ENCODE assay signal across 25 mouse cellular contexts in genomic region chr10:109793491-109793890, GRCm38 (mm10).
"Had no signal": no experiment of that assay in that cellular context is flagged by ENCODE, and none has a peak within 500 bp of the region (broad histone marks: within the 10 kb centered on the region; RNA-seq: fewer than 3 reads in every experiment).

No protein-coding gene starts in this region.

- H3K27ac ChIP-seq: heart, adult 2 months; heart, embryonic 13.5 days; heart, embryonic 15.5 days; hindbrain, embryonic 13.5 days; hindbrain, embryonic 15.5 days; hindbrain, postnatal 0 days; kidney, embryonic 15.5 days; kidney, postnatal 0 days; limb, embryonic 10.5 days; limb, embryonic 12.5 days had no signal

- H3K9me3 ChIP-seq: heart, embryonic 13.5 days; heart, embryonic 15.5 days; hindbrain, embryonic 13.5 days; hindbrain, embryonic 15.5 days; kidney, embryonic 15.5 days; limb, embryonic 10.5 days; limb, embryonic 12.5 days had no signal

- ATAC-seq: hindbrain, postnatal 0 days; intestine, embryonic 16.5 days had no signal

- DNase-seq: gastrocnemius, postnatal 14 days; gastrocnemius, postnatal 36 days; heart, adult 11 months; heart, adult 2 months; heart, postnatal 14 days; heart, postnatal 36 days; kidney, adult 11 months; kidney, adult 2 months; kidney, adult 9 months; kidney, postnatal 14 days; kidney, postnatal 36 days; layer of hippocampus, adult 9-11 months; layer of hippocampus, postnatal 36 days; liver had no signal

- H3K9ac ChIP-seq: heart, embryonic 13.5 days; heart, embryonic 15.5 days; hindbrain, embryonic 13.5 days; hindbrain, embryonic 15.5 days; kidney, embryonic 15.5 days; limb, embryonic 12.5 days had no signal

- H3K27me3 ChIP-seq: heart, embryonic 13.5 days; heart, embryonic 15.5 days; hindbrain, embryonic 13.5 days; hindbrain, embryonic 15.5 days; kidney, embryonic 15.5 days; limb, embryonic 12.5 days had no signal

- H3K4me1 ChIP-seq: heart, embryonic 13.5 days; heart, embryonic 15.5 days; hindbrain, embryonic 13.5 days; kidney, embryonic 15.5 days; limb, embryonic 10.5 days; limb, embryonic 12.5 days had no signal

- H3K4me2 ChIP-seq: heart, embryonic 11.5 days; heart, embryonic 13.5 days; heart, embryonic 15.5 days; hindbrain, embryonic 13.5 days; hindbrain, embryonic 15.5 days; kidney, embryonic 15.5 days; limb, embryonic 12.5 days had no signal

- H3K4me3 ChIP-seq: heart, adult 2 months; heart, embryonic 13.5 days; heart, embryonic 15.5 days; hindbrain, embryonic 13.5 days; hindbrain, embryonic 15.5 days; kidney, embryonic 15.5 days; limb, embryonic 10.5 days; limb, embryonic 12.5 days had no signal

- H3K36me3 ChIP-seq: heart, embryonic 13.5 days; heart, embryonic 15.5 days; hindbrain, embryonic 13.5 days; hindbrain, embryonic 15.5 days; kidney, embryonic 15.5 days; limb, embryonic 10.5 days; limb, embryonic 12.5 days had no signal
